Mouse (Mus musculus) left cerebral cortex, adult 2 months (tissue): ENCODE data around the gene Med25. TPM values are rescaled to one million over a fixed set of nuclear protein-coding genes. Genes with fewer than 3 reads are reported as not detected.

Source experiments
- DNase-seq, 2 experiments: peaks; one replicate each; pipeline ENCODE4 v3.0.0; 2021 to 2022; ENCODE audit warnings: low spot score in 2 of 2, mixed read lengths in 1 of 2; ENCODE audit errors: extremely low spot score in 1 of 2
- H3K27ac ChIP-seq: fragments of 200-600 bp; 2 replicates; pipeline ENCODE4 v1.8.1; 2022
- H3K4me3 ChIP-seq: fragments of 200-600 bp; 2 replicates; pipeline ENCODE4 v1.8.1; 2022
- CTCF ChIP-seq: fragments of 200-600 bp; IDR thresholded peaks from 2 replicates; pipeline ENCODE4 v1.8.1; 2022; ENCODE audit warnings: antibody characterized with exemption, mild to moderate bottlenecking, moderate library complexity
- intact Hi-C: fragments of 180-260 bp; cut with DNase I; formaldehyde crosslinking; loops from one replicate; pipeline ENCODE4 v1.15.1; 2025
- microRNA-seq, 2 experiments: library from miRNA; unstranded; fragments of <30 nt; microRNA quantifications; one replicate each; pipeline ENCODE4 v1.2.0; 2021
- total RNA-seq, 2 experiments: library from RNA; stranded (reverse); gene quantifications; 2 replicates each; pipeline ENCODE4 v1.2.3; 2021

Gene Med25
- total RNA-seq, 2 experiments from 2014 or later: 96.1 to 98.5 TPM

GRCm38 (mm10) chr7:44841825-44842463, 50.6 kb downstream of the Med25 start:
- no peak for DNase-seq
- H3K27ac ChIP-seq: no peak overlapping the region
- intact Hi-C loops: no loop called here
- no peak overlapping the region for H3K4me3 ChIP-seq
- TF ChIP-seq CTCF: no peak

GRCm38 (mm10) chr7:44840426-44840825, 52.1 kb downstream of the Med25 start:
- DNase-seq: no peak
- no peak overlapping the region for H3K27ac ChIP-seq
- H3K4me3 ChIP-seq: no peak overlapping the region
- TF ChIP-seq CTCF: no peak
- intact Hi-C loops: no loop called here

GRCm38 (mm10) chr7:44839491-44840191, 52.9 kb downstream of the Med25 start:
- Histone ChIP-seq H3K27ac (no peak overlapping the region), H3K4me3 (peak overlapping the region; percentile 32)
- TF ChIP-seq CTCF: no peak
- peak in 1 of 2 experiments; percentile 58 for DNase-seq
- intact Hi-C loops: no loop called here

GRCm38 (mm10) chr7:44839171-44839490, 53.4 kb downstream of the Med25 start:
- no peak overlapping the region for H3K27ac ChIP-seq
- intact Hi-C loops: no loop called here
- no peak for DNase-seq
- TF ChIP-seq CTCF: no peak
- peak overlapping the region; percentile 32 for H3K4me3 ChIP-seq

- TF ChIP-seq CTCF: no peak
- intact Hi-C loops: no loop called here
- no peak overlapping the region for H3K4me3 ChIP-seq
- DNase-seq: no peak
- no peak overlapping the region for H3K27ac ChIP-seq
Measured at GRCm38 (mm10) chr7:44838073-44838472, 54.4 kb downstream of the Med25 start.

- no peak for DNase-seq
- intact Hi-C loops: no loop called here
- TF ChIP-seq CTCF: no peak
- H3K4me3 ChIP-seq: no peak overlapping the region
- no peak overlapping the region for H3K27ac ChIP-seq
Measured at GRCm38 (mm10) chr7:44836423-44837053, 56.0 kb downstream of the Med25 start.

GRCm38 (mm10) chr7:44836016-44836404, 56.5 kb downstream of the Med25 start:
- no peak overlapping the region for H3K27ac ChIP-seq

GRCm38 (mm10) chr7:44835373-44836015, 57.0 kb downstream of the Med25 start:
- intact Hi-C loops: no loop called here
- Histone ChIP-seq H3K27ac (no peak overlapping the region), H3K4me3 (no peak overlapping the region)
- no peak for TF ChIP-seq CTCF
- no peak for DNase-seq

More at GRCm38 (mm10) chr7:44836016-44836404, 56.5 kb downstream of the Med25 start:
- H3K4me3 ChIP-seq: no peak overlapping the region
- no peak for TF ChIP-seq CTCF
- DNase-seq: no peak
- intact Hi-C loops: no loop called here

GRCm38 (mm10) chr7:44832763-44833162, 59.7 kb downstream of the Med25 start:
- TF ChIP-seq CTCF: no peak
- intact Hi-C loops: no loop called here
- Histone ChIP-seq H3K4me3 (no peak overlapping the region), H3K27ac (no peak overlapping the region)
- no peak for DNase-seq

- DNase-seq: no peak
- intact Hi-C loops: no loop called here
Measured at GRCm38 (mm10) chr7:44828706-44829105, 63.8 kb downstream of the Med25 start.

GRCm38 (mm10) chr7:44826771-44827170, 65.7 kb downstream of the Med25 start:
- Histone ChIP-seq H3K27ac (no peak overlapping the region), H3K4me3 (no peak overlapping the region)
- intact Hi-C loops: no loop called here
- no peak for TF ChIP-seq CTCF
- no peak for DNase-seq

More at GRCm38 (mm10) chr7:44828706-44829105, 63.8 kb downstream of the Med25 start:
- Histone ChIP-seq H3K27ac (no peak overlapping the region), H3K4me3 (no peak overlapping the region)
- no peak for TF ChIP-seq CTCF

Small RNAs within 50 kb of the gene (microRNA-seq; reads per million reads assigned to microRNA genes)
- gene Mir707: 0 to 0.49 reads per million in 2 experiments

Other genes starting within 250 kb of the Med25 start
- gene Myh14, start 221.9 kb downstream of the Med25 start, total RNA-seq: 10 to 100 TPM; 21.1 to 21.4 TPM
- gene Izumo2, start 184.0 kb downstream of the Med25 start, total RNA-seq: not detected
- 10 to 100 TPM; 27.0 to 30.6 TPM for gene Vrk3, start 144.3 kb downstream of the Med25 start, total RNA-seq
- under 1 TPM; 0.18 to 0.44 TPM for gene Zfp473, start 141.7 kb downstream of the Med25 start, total RNA-seq
- 10 to 100 TPM; 31.9 to 32.2 TPM for gene Nup62, start 76.6 kb downstream of the Med25 start, total RNA-seq
- gene Il4i1, start 76.3 kb downstream of the Med25 start, total RNA-seq: 1 to 10 TPM; 1.8 to 2.0 TPM
- gene Atf5, start 76.1 kb downstream of the Med25 start, total RNA-seq: 10 to 100 TPM; 23.1 to 23.4 TPM
- gene Akt1s1, start 43.7 kb downstream of the Med25 start, total RNA-seq: 10 to 100 TPM; 69.7 to 77.0 TPM
- 10 to 100 TPM; 64.4 to 67.5 TPM for gene Tbc1d17, start 43.6 kb downstream of the Med25 start, total RNA-seq
- gene Pnkp, start 35.6 kb downstream of the Med25 start, total RNA-seq: 10 to 100 TPM; 27.4 to 31.2 TPM
- 100 to 1,000 TPM; 273 to 290 TPM for gene Ptov1, start 22.9 kb downstream of the Med25 start, total RNA-seq
- 10 to 100 TPM; 23.4 to 24.1 TPM for gene Fuz, start 3.4 kb upstream of the Med25 start, total RNA-seq
- 100 to 1,000 TPM; 327 to 331 TPM for gene Ap2a1, start 36.8 kb upstream of the Med25 start, total RNA-seq
- gene Tsks, start 50.5 kb upstream of the Med25 start, total RNA-seq: 1 to 10 TPM; 2.8 to 3.0 TPM
- 100 to 1,000 TPM in 1 of 2 experiments, 10 to 100 TPM in 1; 97.9 to 102 TPM for gene Cpt1c, start 82.1 kb upstream of the Med25 start, total RNA-seq
- gene Prmt1, start 93.9 kb upstream of the Med25 start, total RNA-seq: 100 to 1,000 TPM; 143 to 150 TPM
- gene Irf3, start 104.9 kb upstream of the Med25 start, total RNA-seq: 10 to 100 TPM; 36.4 to 36.9 TPM
- 1 to 10 TPM; 3.0 to 3.8 TPM for gene Bcl2l12, start 106.0 kb upstream of the Med25 start, total RNA-seq
- gene Scaf1, start 123.7 kb upstream of the Med25 start, total RNA-seq: 100 to 1,000 TPM; 170 to 181 TPM
- gene Rras, start 125.2 kb upstream of the Med25 start, total RNA-seq: 10 to 100 TPM; 11.8 to 12.2 TPM
- gene Prr12, start 160.2 kb upstream of the Med25 start, total RNA-seq: 10 to 100 TPM; 70.0 to 73.4 TPM
- 10 to 100 TPM; 53.6 to 55.6 TPM for gene Nosip, start 169.7 kb upstream of the Med25 start, total RNA-seq
- 10 to 100 TPM in 1 of 2 experiments, 1 to 10 TPM in 1; 9.0 to 10.4 TPM for gene Prrg2, start 170.0 kb upstream of the Med25 start, total RNA-seq
- 1 to 10 TPM; 4.9 to 5.6 TPM for gene Rcn3, start 199.5 kb upstream of the Med25 start, total RNA-seq
- gene Fcgrt, start 211.1 kb upstream of the Med25 start, total RNA-seq: 10 to 100 TPM; 16.7 to 23.4 TPM
- 100 to 1,000 TPM; 421 to 444 TPM for gene Rps11, start 231.7 kb upstream of the Med25 start, total RNA-seq
- 100 to 1,000 TPM; 695 to 716 TPM for gene Rpl13a, start 236.0 kb upstream of the Med25 start, total RNA-seq
- gene Gm45713, start 243.5 kb upstream of the Med25 start, total RNA-seq: not detected
- gene Flt3l, start 243.7 kb upstream of the Med25 start, total RNA-seq: 1 to 10 TPM; 6.7 to 8.8 TPM